Mouse (Mus musculus): ENCODE results near the gene Gm6525. TPM values are rescaled to one million over a fixed set of nuclear protein-coding genes. Genes with fewer than 3 reads are reported as not detected.

Gene Gm6525
- polyA plus RNA-seq, 1 experiment from 2014 or later = 0.98 TPM

- H3K4me1 ChIP-seq (replicated peaks; ENCODE audit: control insufficient read depth, insufficient read depth, low read length) = no peaks in the 10 kb centered on the region
- no peak overlapping the region for H3K9ac ChIP-seq (ENCODE audit: low read length)
- no peak for ATAC-seq (ENCODE audit: low read depth)
- no peak overlapping the region for H3K4me2 ChIP-seq (ENCODE audit: low read depth, low read length)
- 0 out of 2 replicates have a peak, but pooled peaks cover under 1% of the 10 kb centered on the region for H3K36me3 ChIP-seq (ENCODE audit: control insufficient read depth, insufficient read depth, low read length)
- 48% methylated on average over 4 of the region's 4 CpGs for WGBS
- no peaks in the 10 kb centered on the region for H3K9me3 ChIP-seq (ENCODE audit: control insufficient read depth, low read length)
- H3K27me3 ChIP-seq (ENCODE audit: control insufficient read depth, insufficient read depth, low read depth, low read length) = no peaks in the 10 kb centered on the region
- no peak overlapping the region for H3K4me3 ChIP-seq (ENCODE audit: low read length)
- H3K27ac ChIP-seq (ENCODE audit: low read length) = no peak overlapping the region
These were observed 7.8 kb downstream of the Gm6525 start for GRCm38 (mm10) chr3:84181717-84182116.

GRCm38 (mm10) chr3:84189629-84190173 lies 15.8 kb downstream of the Gm6525 start:
- H3K4me2 ChIP-seq (ENCODE audit: low read depth, low read length) = peak overlapping the region; percentile 48
- no peaks in the 10 kb centered on the region for H3K36me3 ChIP-seq (ENCODE audit: control insufficient read depth, insufficient read depth, low read length)
- H3K9ac ChIP-seq (ENCODE audit: low read length) = peak overlapping the region; percentile 59

GRCm38 (mm10) chr3:84190513-84191061 lies 16.7 kb downstream of the Gm6525 start:
- H3K9ac ChIP-seq (ENCODE audit: low read length) = peak overlapping the region; percentile 57
- H3K4me3 ChIP-seq (ENCODE audit: low read length) = peak overlapping the region; percentile 48
- peaks cover 10% of the 10 kb centered on the region for H3K4me1 ChIP-seq (replicated peaks; ENCODE audit: control insufficient read depth, insufficient read depth, low read length)
- H3K36me3 ChIP-seq (ENCODE audit: control insufficient read depth, insufficient read depth, low read length) = no peaks in the 10 kb centered on the region
- H3K27ac ChIP-seq (ENCODE audit: low read length) = peak overlapping the region; percentile 98
- 3% methylated on average over 41 of the region's 41 CpGs for WGBS
- no peaks in the 10 kb centered on the region for H3K27me3 ChIP-seq (ENCODE audit: control insufficient read depth, insufficient read depth, low read depth, low read length)
- ATAC-seq (ENCODE audit: low read depth) = peak; percentile 29
- peak overlapping the region; percentile 48 for H3K4me2 ChIP-seq (ENCODE audit: low read depth, low read length)
- H3K9me3 ChIP-seq (ENCODE audit: control insufficient read depth, low read length) = no peaks in the 10 kb centered on the region

More at GRCm38 (mm10) chr3:84189629-84190173, 15.8 kb downstream of the Gm6525 start:
- WGBS = 32% methylated on average over 10 of the region's 10 CpGs
- Histone ChIP-seq H3K9me3 (ENCODE audit: control insufficient read depth, low read length) (no peaks in the 10 kb centered on the region), H3K27ac (ENCODE audit: low read length) (peak overlapping the region; percentile 98), H3K4me1 (replicated peaks; ENCODE audit: control insufficient read depth, insufficient read depth, low read length) (peaks cover 10% of the 10 kb centered on the region), H3K27me3 (ENCODE audit: control insufficient read depth, insufficient read depth, low read depth, low read length) (no peaks in the 10 kb centered on the region), H3K4me3 (ENCODE audit: low read length) (peak overlapping the region; percentile 48)
- ATAC-seq (ENCODE audit: low read depth) = peak; percentile 24; the same call in 1 of the 2 replicates

GRCm38 (mm10) chr3:84191141-84191881 lies 17.4 kb downstream of the Gm6525 start:
- H3K27me3 ChIP-seq (ENCODE audit: control insufficient read depth, insufficient read depth, low read depth, low read length) = no peaks in the 10 kb centered on the region
- ATAC-seq (ENCODE audit: low read depth) = peak; percentile 83
- 35% methylated on average over 21 of the region's 21 CpGs for WGBS
- H3K9ac ChIP-seq (ENCODE audit: low read length) = peak overlapping the region; percentile 57
- H3K4me2 ChIP-seq (ENCODE audit: low read depth, low read length) = peak overlapping the region; percentile 48
- no peaks in the 10 kb centered on the region for H3K36me3 ChIP-seq (ENCODE audit: control insufficient read depth, insufficient read depth, low read length)
- peak overlapping the region; percentile 48 for H3K4me3 ChIP-seq (ENCODE audit: low read length)
- H3K4me1 ChIP-seq (replicated peaks; ENCODE audit: control insufficient read depth, insufficient read depth, low read length) = peaks cover 10% of the 10 kb centered on the region
- H3K9me3 ChIP-seq (ENCODE audit: control insufficient read depth, low read length) = no peaks in the 10 kb centered on the region
- peak overlapping the region; percentile 98 for H3K27ac ChIP-seq (ENCODE audit: low read length)

- no peak overlapping the region for H3K4me2 ChIP-seq (ENCODE audit: low read depth, low read length)
- no peak for ATAC-seq (ENCODE audit: low read depth)
- no peak overlapping the region for H3K27ac ChIP-seq (ENCODE audit: low read length)
- H3K4me3 ChIP-seq (ENCODE audit: low read length) = no peak overlapping the region
- 48% methylated on average over 4 of the region's 4 CpGs for WGBS
- H3K9me3 ChIP-seq (ENCODE audit: control insufficient read depth, low read length) = no peaks in the 10 kb centered on the region
- H3K27me3 ChIP-seq (ENCODE audit: control insufficient read depth, insufficient read depth, low read depth, low read length) = no peaks in the 10 kb centered on the region
- H3K4me1 ChIP-seq (replicated peaks; ENCODE audit: control insufficient read depth, insufficient read depth, low read length) = peaks cover 10% of the 10 kb centered on the region
- no peaks in the 10 kb centered on the region for H3K36me3 ChIP-seq (ENCODE audit: control insufficient read depth, insufficient read depth, low read length)
- no peak overlapping the region for H3K9ac ChIP-seq (ENCODE audit: low read length)
These were observed 20.0 kb downstream of the Gm6525 start for GRCm38 (mm10) chr3:84193881-84194280.

GRCm38 (mm10) chr3:84198229-84198628 lies 24.3 kb downstream of the Gm6525 start:
- 82% methylated on average over 3 of the region's 3 CpGs for WGBS
- Histone ChIP-seq H3K4me3 (ENCODE audit: low read length) (no peak overlapping the region), H3K9ac (ENCODE audit: low read length) (no peak overlapping the region), H3K36me3 (ENCODE audit: control insufficient read depth, insufficient read depth, low read length) (no peaks in the 10 kb centered on the region), H3K9me3 (ENCODE audit: control insufficient read depth, low read length) (no peaks in the 10 kb centered on the region), H3K27ac (ENCODE audit: low read length) (no peak overlapping the region), H3K27me3 (ENCODE audit: control insufficient read depth, insufficient read depth, low read depth, low read length) (no peaks in the 10 kb centered on the region), H3K4me2 (ENCODE audit: low read depth, low read length) (no peak overlapping the region), H3K4me1 (replicated peaks; ENCODE audit: control insufficient read depth, insufficient read depth, low read length) (peaks cover 2% of the 10 kb centered on the region)
- ATAC-seq (ENCODE audit: low read depth) = no peak

GRCm38 (mm10) chr3:84199516-84199915 lies 25.6 kb downstream of the Gm6525 start:
- H3K4me1 ChIP-seq (replicated peaks; ENCODE audit: control insufficient read depth, insufficient read depth, low read length) = no peaks in the 10 kb centered on the region
- no peak overlapping the region for H3K4me3 ChIP-seq (ENCODE audit: low read length)
- 92% methylated on average over 9 of the region's 9 CpGs for WGBS
- H3K27ac ChIP-seq (ENCODE audit: low read length) = no peak overlapping the region
- H3K9ac ChIP-seq (ENCODE audit: low read length) = no peak overlapping the region
- ATAC-seq (ENCODE audit: low read depth) = no peak
- H3K9me3 ChIP-seq (ENCODE audit: control insufficient read depth, low read length) = no peaks in the 10 kb centered on the region
- H3K27me3 ChIP-seq (ENCODE audit: control insufficient read depth, insufficient read depth, low read depth, low read length) = no peaks in the 10 kb centered on the region
- no peaks in the 10 kb centered on the region for H3K36me3 ChIP-seq (ENCODE audit: control insufficient read depth, insufficient read depth, low read length)
- H3K4me2 ChIP-seq (ENCODE audit: low read depth, low read length) = no peak overlapping the region

- no peak for ATAC-seq (ENCODE audit: low read depth)
- no peaks in the 10 kb centered on the region for H3K36me3 ChIP-seq (ENCODE audit: control insufficient read depth, insufficient read depth, low read length)
- 67% methylated on average over 13 of the region's 13 CpGs for WGBS
- no peaks in the 10 kb centered on the region for H3K27me3 ChIP-seq (ENCODE audit: control insufficient read depth, insufficient read depth, low read depth, low read length)
- no peaks in the 10 kb centered on the region for H3K4me1 ChIP-seq (replicated peaks; ENCODE audit: control insufficient read depth, insufficient read depth, low read length)
- H3K27ac ChIP-seq (ENCODE audit: low read length) = no peak overlapping the region
- no peak overlapping the region for H3K9ac ChIP-seq (ENCODE audit: low read length)
- no peak overlapping the region for H3K4me2 ChIP-seq (ENCODE audit: low read depth, low read length)
- H3K9me3 ChIP-seq (ENCODE audit: control insufficient read depth, low read length) = no peaks in the 10 kb centered on the region
- H3K4me3 ChIP-seq (ENCODE audit: low read length) = no peak overlapping the region
These were observed 26.9 kb downstream of the Gm6525 start for GRCm38 (mm10) chr3:84200559-84201420.

GRCm38 (mm10) chr3:84204640-84205039 lies 30.7 kb downstream of the Gm6525 start:
- no peaks in the 10 kb centered on the region for H3K4me1 ChIP-seq (replicated peaks; ENCODE audit: control insufficient read depth, insufficient read depth, low read length)
- no peak overlapping the region for H3K27ac ChIP-seq (ENCODE audit: low read length)
- peaks cover 2% of the 10 kb centered on the region; the same call in 1 of the 2 replicates for H3K36me3 ChIP-seq (ENCODE audit: control insufficient read depth, insufficient read depth, low read length)
- H3K4me2 ChIP-seq (ENCODE audit: low read depth, low read length) = no peak overlapping the region
- no peak for ATAC-seq (ENCODE audit: low read depth)
- no peak overlapping the region for H3K9ac ChIP-seq (ENCODE audit: low read length)
- no peaks in the 10 kb centered on the region for H3K9me3 ChIP-seq (ENCODE audit: control insufficient read depth, low read length)
- H3K27me3 ChIP-seq (ENCODE audit: control insufficient read depth, insufficient read depth, low read depth, low read length) = no peaks in the 10 kb centered on the region
- WGBS = 73% methylated on average over 5 of the region's 5 CpGs
- H3K4me3 ChIP-seq (ENCODE audit: low read length) = no peak overlapping the region

Measured in lung, embryonic 16.5 days (tissue).